Mouse (Mus musculus) embryonic facial prominence, embryonic 11.5 days (tissue): ENCODE data around the gene Lrrc73. TPM values are rescaled to one million over a fixed set of nuclear protein-coding genes. Genes with fewer than 3 reads are reported as not detected.
A peak's percentile ranks its signal among the peaks of the same experiment; 100 is the strongest.

Source experiments
- ATAC-seq: fragments of 200-750 bp; cut with Nextera tagmentation; replicated peaks from 2 replicates; pipeline ENCODE4 v1.8.0; 2017; ENCODE audit warnings: low read depth; ENCODE audit not compliant: insufficient number of reproducible peaks, low FRiP score, low TSS enrichment
- DNase-seq: peaks from one replicate; pipeline ENCODE4 v3.0.0-alpha.2; 2015; ENCODE audit warnings: low spot score
- H3K27ac ChIP-seq: fragments of 300-500 bp; sonication (generic); replicated peaks from 2 replicates; pipeline ENCODE4 v1.5.1; 2014; ENCODE audit warnings: mild to moderate bottlenecking, low read depth, low read length, control low read depth
- H3K27me3 ChIP-seq: fragments of 300-500 bp; sonication (generic); 2 replicates; pipeline ENCODE4 v1.6.1; 2014; ENCODE audit warnings: mild to moderate bottlenecking, low read length, moderate library complexity, mixed read lengths; ENCODE audit not compliant: control insufficient read depth, insufficient read depth
- H3K36me3 ChIP-seq: fragments of 300-500 bp; sonication (generic); replicated peaks from 2 replicates; pipeline ENCODE4 v1.6.1; 2014; ENCODE audit warnings: low read depth, mild to moderate bottlenecking, low read length, moderate library complexity, mixed read lengths; ENCODE audit not compliant: control insufficient read depth, insufficient read depth
- H3K4me1 ChIP-seq: fragments of 300-500 bp; sonication (generic); 2 replicates; pipeline ENCODE4 v1.6.1; 2014; ENCODE audit warnings: low read length, mixed read lengths; ENCODE audit not compliant: control insufficient read depth, insufficient read depth
- H3K4me2 ChIP-seq: fragments of 300-500 bp; sonication (generic); 2 replicates; pipeline ENCODE4 v1.6.1; 2014; ENCODE audit warnings: low read depth, mild to moderate bottlenecking, control low read depth, low read length, moderate library complexity
- H3K4me3 ChIP-seq: fragments of 300-500 bp; sonication (generic); 2 replicates; pipeline ENCODE4 v1.5.1; 2014; ENCODE audit warnings: low read depth, low read length, control low read depth
- H3K9ac ChIP-seq: fragments of 300-500 bp; sonication (generic); replicated peaks from 2 replicates; pipeline ENCODE4 v1.6.1; 2014; ENCODE audit warnings: mild to moderate bottlenecking, control low read depth, low read length
- H3K9me3 ChIP-seq: fragments of 300-500 bp; sonication (generic); replicated peaks from 2 replicates; pipeline ENCODE4 v1.6.1; 2016; ENCODE audit warnings: mild to moderate bottlenecking, low read length, inconsistent platforms, mixed read lengths; ENCODE audit not compliant: control insufficient read depth
- WGBS: fragments of 180-500 bp; shearing (Covaris S2); extraction: QIAGEN DNeasy Blood & Tissue Kit; methylation state at CpG from one replicate; pipeline ENCODE4 v1.1.7; 2014; 5-methylcytosine and 5-hydroxymethylcytosine counted together
- polyA plus RNA-seq: library from polyadenylated mRNA; unstranded; fragments of >200 nt; fragmentation: Nextera tagmentation; extraction: Ambion mirVana; gene quantifications from 2 replicates; pipeline ENCODE4 v1.2.1, GENCODE M21; 2014

Lrrc73 gene
- polyA plus RNA-seq, 1 experiment from 2014 or later, result 1.2 TPM

DNA sequence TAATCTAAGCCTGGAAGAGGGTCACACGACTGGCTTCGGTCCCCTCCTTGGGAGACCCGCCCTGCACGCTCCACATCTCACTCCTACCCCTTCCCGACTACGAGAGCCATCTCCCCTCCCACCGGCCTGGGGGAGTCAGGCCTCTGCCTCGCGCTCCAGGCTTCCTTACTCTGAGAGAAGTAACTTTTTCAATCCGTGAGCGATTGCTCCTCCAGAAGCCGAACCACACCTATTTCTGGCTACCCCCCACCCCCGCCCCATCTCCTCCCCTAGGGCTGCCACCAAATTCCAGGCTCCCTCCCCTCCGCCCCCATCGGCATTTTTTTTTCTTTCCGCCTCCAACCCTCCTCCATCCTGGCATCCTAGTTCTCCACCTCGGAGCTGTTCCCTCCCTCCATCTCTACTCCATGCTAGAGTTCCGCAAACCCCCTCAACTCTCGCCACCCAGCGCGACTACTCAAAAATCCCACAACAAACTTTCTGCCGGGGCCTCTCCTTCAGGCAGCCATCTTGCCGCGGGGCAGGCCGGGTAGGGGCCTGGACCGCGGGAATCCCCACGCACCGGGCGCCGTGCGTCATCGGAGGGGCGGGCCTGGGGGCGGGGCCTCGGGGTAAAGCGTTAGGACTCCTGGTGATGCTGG is 29.3 kb downstream of the Lrrc73 start, which contains the start of gene Tjap1:
Tjap1 (minus strand) TSS at position 544 of the 641 bp plus-strand sequence.
- Histone ChIP-seq H3K9me3 (no peaks in the 10 kb centered on the region), H3K36me3 (no peaks in the 10 kb centered on the region), H3K27me3 (no peaks in the 10 kb centered on the region), H3K4me2 (peak within 1 kb of the TSS; percentile 73), H3K27ac (peak within 1 kb of the TSS; percentile 66), H3K4me1 (no peaks in the 10 kb centered on the region; the same call in none of the 2 replicates), H3K9ac (peak within 1 kb of the TSS; percentile 75), H3K4me3 (peak within 1 kb of the TSS; percentile 59)
- peak; percentile 94 for DNase-seq
- whole genome bisulfite sequencing, result under 1% methylated on average over 37 of the region's 37 CpGs
- ATAC-seq, result peak; percentile 91

DNA sequence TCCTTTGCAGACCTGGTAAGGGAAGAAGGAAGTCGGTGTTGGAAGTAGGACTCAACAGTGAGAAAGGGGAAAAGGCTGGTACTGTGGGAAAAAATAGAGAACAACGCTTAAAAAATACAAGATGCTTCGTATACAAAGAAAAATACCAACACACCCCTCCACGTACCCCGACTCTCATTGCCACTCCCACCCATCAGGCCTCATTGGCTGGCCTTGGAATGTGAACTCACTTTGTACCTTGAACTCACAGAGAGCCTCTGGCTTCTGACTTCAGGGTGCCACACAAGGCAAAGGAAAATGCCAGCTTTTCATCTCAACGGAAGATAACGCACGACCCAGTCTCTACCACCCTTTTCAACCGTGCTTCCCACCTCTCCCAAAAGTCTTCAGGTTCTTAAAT is 29.8 kb downstream of the Lrrc73 start:
- H3K9ac ChIP-seq, result no peak overlapping the region
- ATAC-seq (no peak), DNase-seq (no peak)
- peak overlapping the region; percentile 59 for H3K4me3 ChIP-seq
- no peaks in the 10 kb centered on the region for H3K27me3 ChIP-seq
- no peaks in the 10 kb centered on the region for H3K36me3 ChIP-seq
- H3K4me2 ChIP-seq, result peak overlapping the region; percentile 73
- no peaks in the 10 kb centered on the region for H3K9me3 ChIP-seq
- no peak overlapping the region; the same call in 1 of the 2 replicates for H3K27ac ChIP-seq
- 21% methylated on average over 9 of the region's 9 CpGs for WGBS
- no peaks in the 10 kb centered on the region; the same call in 1 of the 2 replicates for H3K4me1 ChIP-seq

DNA sequence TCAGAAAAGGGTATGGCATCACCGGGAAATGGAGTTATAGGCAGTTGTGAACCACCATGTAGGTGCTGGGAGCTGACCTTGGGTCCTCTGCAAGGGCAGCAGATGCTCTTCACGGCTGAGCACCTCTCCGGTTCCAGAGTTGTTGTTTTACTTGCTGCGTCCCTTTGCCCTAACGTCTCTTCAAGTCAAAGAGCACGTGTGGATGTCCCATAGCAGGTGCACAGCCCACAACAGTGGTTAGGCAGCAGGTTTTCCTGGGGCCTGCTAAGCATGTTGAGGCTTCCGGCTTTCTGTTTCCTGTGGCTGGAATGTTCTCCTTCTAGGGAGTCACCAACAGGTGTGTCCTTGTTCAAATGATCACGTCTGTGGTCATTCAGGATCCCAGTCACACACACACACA is 30.6 kb downstream of the Lrrc73 start:
- DNase-seq (no peak), ATAC-seq (no peak)
- Histone ChIP-seq H3K36me3 (no peaks in the 10 kb centered on the region), H3K9ac (no peak overlapping the region), H3K9me3 (no peaks in the 10 kb centered on the region), H3K4me1 (no peaks in the 10 kb centered on the region; the same call in 1 of the 2 replicates), H3K27me3 (no peaks in the 10 kb centered on the region), H3K27ac (no peak overlapping the region), H3K4me3 (no peak overlapping the region), H3K4me2 (no peak overlapping the region)
- 88% methylated on average over 8 of the region's 8 CpGs for WGBS

DNA sequence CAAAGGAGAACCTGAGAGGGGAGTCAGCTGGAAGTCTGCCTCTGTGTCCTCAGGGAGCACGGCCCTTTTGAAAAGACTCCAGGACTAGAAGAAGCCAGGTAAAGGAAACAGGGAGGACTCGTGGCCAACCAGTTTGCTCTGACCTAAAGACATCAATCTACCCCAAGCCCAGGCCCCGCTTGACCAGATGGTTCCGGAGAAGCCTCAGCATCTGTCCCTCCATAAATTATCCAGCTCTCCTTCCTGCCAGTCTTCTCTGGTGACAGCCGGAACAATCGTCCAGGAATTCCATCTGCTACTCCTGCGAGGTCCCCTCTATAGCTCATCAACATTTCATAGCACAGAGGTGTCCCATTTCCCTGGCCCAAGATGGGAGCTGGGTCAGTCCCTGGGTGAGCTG is 31.3 kb downstream of the Lrrc73 start:
- Histone ChIP-seq H3K27ac (no peak overlapping the region), H3K36me3 (no peaks in the 10 kb centered on the region), H3K9ac (no peak overlapping the region), H3K4me1 (no peaks in the 10 kb centered on the region; the same call in 1 of the 2 replicates), H3K27me3 (no peaks in the 10 kb centered on the region), H3K9me3 (no peaks in the 10 kb centered on the region), H3K4me3 (no peak overlapping the region), H3K4me2 (no peak overlapping the region)
- no peak for DNase-seq
- no peak for ATAC-seq
- 62% methylated on average over 7 of the region's 7 CpGs for WGBS

DNA sequence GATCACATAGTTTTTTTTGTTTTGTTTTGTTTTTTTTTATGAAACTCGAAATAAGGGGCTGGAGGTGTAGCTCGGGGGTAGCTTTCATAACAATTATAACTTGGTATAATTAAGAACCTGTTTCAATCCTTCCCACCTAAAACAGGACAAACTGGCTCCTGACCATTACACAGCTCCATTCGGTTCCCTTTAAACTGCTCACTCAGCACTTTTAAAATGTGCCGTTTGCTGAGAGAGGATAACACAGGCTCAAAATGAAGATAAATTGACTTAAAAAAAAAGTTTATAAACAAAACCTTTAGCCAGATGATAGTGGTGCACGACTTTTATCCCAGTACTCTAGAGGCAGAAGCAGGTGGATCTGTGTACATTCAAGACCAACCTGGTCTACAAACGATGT is 32.1 kb downstream of the Lrrc73 start:
- no peaks in the 10 kb centered on the region for H3K36me3 ChIP-seq
- ATAC-seq (no peak), DNase-seq (no peak)
- WGBS, result 74% methylated on average over 6 of the region's 6 CpGs
- no peak overlapping the region for H3K4me2 ChIP-seq
- no peak overlapping the region for H3K4me3 ChIP-seq
- H3K27me3 ChIP-seq, result no peaks in the 10 kb centered on the region
- H3K27ac ChIP-seq, result no peak overlapping the region
- no peaks in the 10 kb centered on the region for H3K9me3 ChIP-seq
- no peak overlapping the region for H3K9ac ChIP-seq
- no peaks in the 10 kb centered on the region; the same call in 1 of the 2 replicates for H3K4me1 ChIP-seq

DNA sequence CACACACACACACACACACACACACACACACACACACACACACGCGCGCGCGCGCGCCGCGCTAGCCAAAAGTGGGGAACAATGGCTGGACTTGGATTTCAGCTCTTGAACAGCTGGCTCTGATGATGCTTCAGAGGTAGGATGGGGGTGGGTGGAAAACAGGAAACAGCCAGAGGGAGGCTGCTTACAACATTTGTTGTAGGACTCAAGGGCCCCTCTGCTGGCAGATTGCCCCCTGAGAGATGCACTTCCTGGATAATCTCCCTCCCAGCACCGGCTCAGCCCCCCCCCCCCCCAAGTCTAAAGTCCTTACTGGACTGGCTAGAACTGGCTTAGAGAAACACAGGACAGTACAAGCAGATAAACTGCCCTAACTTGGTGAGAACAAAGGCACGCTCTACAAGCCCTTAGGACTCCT is 34.4 kb downstream of the Lrrc73 start:
- Histone ChIP-seq H3K4me2 (no peak overlapping the region), H3K4me1 (no peaks in the 10 kb centered on the region; the same call in 1 of the 2 replicates), H3K27ac (0 out of 2 replicates have a peak overlapping the region, but pooled peaks have one; percentile 44), H3K4me3 (no peak overlapping the region), H3K9ac (no peak overlapping the region), H3K27me3 (no peaks in the 10 kb centered on the region), H3K36me3 (no peaks in the 10 kb centered on the region), H3K9me3 (no peaks in the 10 kb centered on the region)
- DNase-seq (peak; percentile 81), ATAC-seq (0 out of 2 replicates have a peak, but pooled peaks have one; percentile 10)
- 55% methylated on average over 11 of the region's 11 CpGs for WGBS

DNA sequence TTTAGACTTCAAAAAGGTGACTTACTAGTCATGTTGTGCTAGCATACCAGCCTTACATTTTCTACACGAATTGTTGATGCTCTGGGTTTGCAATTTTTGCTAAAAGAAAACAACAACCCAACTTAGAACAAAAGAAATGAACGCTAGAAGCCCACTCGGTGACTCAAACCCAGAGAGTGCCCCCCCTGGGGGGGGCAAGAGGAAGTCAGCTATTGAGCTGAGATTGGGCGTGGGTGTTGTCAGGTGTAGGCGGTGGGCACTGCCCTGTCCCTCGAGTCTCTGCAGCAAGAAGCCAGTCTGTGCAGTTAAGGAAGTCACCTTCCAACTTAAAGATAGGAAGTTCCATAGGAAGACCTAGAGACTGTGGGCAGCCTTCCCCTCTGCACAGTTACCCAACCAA is 43.3 kb downstream of the Lrrc73 start:
- H3K36me3 ChIP-seq, result no peaks in the 10 kb centered on the region
- H3K4me2 ChIP-seq, result no peak overlapping the region
- ATAC-seq (no peak), DNase-seq (no peak)
- H3K4me1 ChIP-seq, result peaks cover 9% of the 10 kb centered on the region; the same call in 1 of the 2 replicates
- no peak overlapping the region for H3K9ac ChIP-seq
- H3K27me3 ChIP-seq, result peaks cover 33% of the 10 kb centered on the region
- H3K4me3 ChIP-seq, result no peak overlapping the region
- WGBS, result 42% methylated on average over 6 of the region's 6 CpGs
- H3K9me3 ChIP-seq, result no peaks in the 10 kb centered on the region
- no peak overlapping the region for H3K27ac ChIP-seq

DNA sequence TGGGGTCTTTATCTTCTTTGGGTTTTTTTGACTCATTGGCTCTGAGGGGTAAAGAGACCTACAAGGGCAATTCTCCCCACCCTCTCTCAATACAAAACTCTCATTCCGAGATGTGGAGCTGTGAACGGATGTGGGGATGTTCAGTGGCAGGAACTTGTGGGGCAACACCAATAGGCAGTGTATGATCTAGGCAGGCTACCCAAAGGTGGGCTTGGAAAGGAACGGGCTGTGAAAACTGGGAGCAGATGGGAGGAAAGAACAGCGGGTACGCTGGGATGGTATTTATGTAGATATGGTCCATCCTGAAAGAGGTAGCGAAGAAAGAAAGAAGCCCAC is 43.7 kb downstream of the Lrrc73 start:
- 14% methylated on average over 6 of the region's 6 CpGs for WGBS
- H3K27me3 ChIP-seq, result peaks cover 33% of the 10 kb centered on the region

More for the DNA sequence above, 43.7 kb downstream of the Lrrc73 start:
- DNase-seq (no peak), ATAC-seq (no peak)
- Histone ChIP-seq H3K4me2 (peak overlapping the region; percentile 100), H3K36me3 (no peaks in the 10 kb centered on the region), H3K9me3 (no peaks in the 10 kb centered on the region), H3K27ac (no peak overlapping the region), H3K4me3 (peak overlapping the region; percentile 67), H3K9ac (no peak overlapping the region; the same call in 1 of the 2 replicates), H3K4me1 (peaks cover 9% of the 10 kb centered on the region; the same call in 1 of the 2 replicates)
